Mouse (Mus musculus) layer of hippocampus, adult 8-10 months (tissue): ENCODE data around the gene Zbtb9. TPM values are rescaled to one million over a fixed set of nuclear protein-coding genes. Genes with fewer than 3 reads are reported as not detected.

Source experiments
- DNase-seq, 2 experiments: peaks; one replicate each; pipeline ENCODE4 v3.0.0; 2022; ENCODE audit warnings: low spot score in 2 of 2
- microRNA-seq, 2 experiments: library from miRNA; unstranded; fragments of <30 nt; microRNA quantifications; one replicate each; pipeline ENCODE4 v1.2.0; 2022
- total RNA-seq, 4 experiments: library from RNA; stranded (reverse); gene quantifications; 2 replicates each; pipeline ENCODE4 v1.2.4; 2022

Zbtb9 gene
- total RNA-seq, 4 experiments from 2014 or later: 12.2 to 14.7 (median 13.7) TPM

GRCm38 (mm10) chr17:27040304-27041045 is 67.5 kb downstream of the Zbtb9 start:
- no peak for DNase-seq

- DNase-seq: no peak
Measured at GRCm38 (mm10) chr17:27041046-27041786, 68.2 kb downstream of the Zbtb9 start.

DNA sequence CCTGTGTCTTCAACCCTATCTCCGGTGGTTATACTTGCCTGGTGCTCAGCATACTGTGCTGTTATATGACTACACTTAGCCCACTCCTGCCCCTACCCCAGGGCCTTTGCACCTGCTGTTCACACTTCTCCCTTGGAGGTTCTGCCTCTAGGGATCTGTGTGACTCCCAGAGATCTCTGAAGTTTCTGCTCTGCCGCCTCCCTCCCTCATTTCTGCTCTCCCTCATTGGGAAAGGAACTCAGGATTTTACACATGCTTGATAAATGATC is 68.8 kb downstream of the Zbtb9 start:
- no peak for DNase-seq

- DNase-seq: no peak
Measured at GRCm38 (mm10) chr17:27042840-27043239, 69.9 kb downstream of the Zbtb9 start.

DNA sequence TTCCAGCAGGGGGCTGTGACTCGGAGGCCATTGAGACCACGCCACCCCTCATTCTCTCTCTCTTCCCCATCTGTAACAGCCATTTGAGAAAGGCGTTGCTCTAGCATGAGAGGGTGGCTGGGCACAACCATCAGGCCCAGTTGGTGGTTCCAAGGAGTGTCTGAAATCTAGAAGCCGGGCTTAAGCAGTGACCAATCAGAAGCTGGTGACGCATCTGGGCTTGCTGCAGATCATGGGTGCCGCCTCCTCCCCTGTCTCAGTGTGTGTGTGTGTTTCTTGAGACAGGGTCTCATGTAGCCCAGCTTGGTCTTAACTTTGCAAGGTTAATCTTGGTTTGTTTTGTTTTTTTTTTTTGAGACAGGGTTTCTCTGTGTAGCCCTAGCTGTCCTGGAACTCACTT is 72.2 kb downstream of the Zbtb9 start:
- DNase-seq: no peak

GRCm38 (mm10) chr17:27047762-27048444 is 74.9 kb downstream of the Zbtb9 start:
- no peak for DNase-seq

DNA sequence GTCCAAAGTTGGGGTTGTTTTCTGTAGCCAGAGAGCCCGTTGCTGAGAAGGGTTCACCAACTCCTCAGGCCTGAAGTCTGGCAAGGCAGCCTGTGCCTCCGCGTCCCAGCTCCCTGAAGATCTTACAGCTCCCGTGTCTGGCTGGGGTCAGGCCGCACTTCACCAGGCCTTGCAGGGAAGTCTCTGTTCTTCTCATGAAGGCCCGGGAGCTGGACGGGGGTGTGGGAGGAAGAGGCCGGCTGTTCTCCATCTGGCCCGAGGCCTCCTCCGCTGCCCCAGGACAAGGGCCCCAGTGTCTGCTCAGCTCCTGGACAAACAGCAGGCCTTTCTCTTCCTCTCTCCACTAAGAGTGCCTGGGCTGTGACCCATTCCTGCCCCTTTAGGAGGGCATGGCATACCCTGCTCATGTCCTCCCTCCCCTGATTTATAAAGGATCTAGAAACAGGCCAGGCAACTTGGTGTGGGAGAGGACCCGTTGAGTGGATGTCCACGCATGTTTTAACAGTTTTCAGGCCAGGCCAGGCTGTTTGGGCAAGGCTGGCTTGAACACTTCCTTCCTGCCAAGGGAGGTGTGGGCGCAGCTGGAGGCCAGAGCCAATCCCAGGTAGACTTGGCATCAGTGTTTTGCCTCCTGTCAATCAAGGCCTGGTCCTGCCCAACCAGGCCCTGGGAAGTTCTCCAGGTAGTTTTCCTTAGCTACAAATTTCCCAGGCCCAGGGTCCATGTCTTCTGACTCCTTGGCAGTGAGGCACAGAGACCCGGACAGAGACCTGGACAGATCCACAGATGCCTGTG is 75.7 kb downstream of the Zbtb9 start:
- no peak for DNase-seq

DNA sequence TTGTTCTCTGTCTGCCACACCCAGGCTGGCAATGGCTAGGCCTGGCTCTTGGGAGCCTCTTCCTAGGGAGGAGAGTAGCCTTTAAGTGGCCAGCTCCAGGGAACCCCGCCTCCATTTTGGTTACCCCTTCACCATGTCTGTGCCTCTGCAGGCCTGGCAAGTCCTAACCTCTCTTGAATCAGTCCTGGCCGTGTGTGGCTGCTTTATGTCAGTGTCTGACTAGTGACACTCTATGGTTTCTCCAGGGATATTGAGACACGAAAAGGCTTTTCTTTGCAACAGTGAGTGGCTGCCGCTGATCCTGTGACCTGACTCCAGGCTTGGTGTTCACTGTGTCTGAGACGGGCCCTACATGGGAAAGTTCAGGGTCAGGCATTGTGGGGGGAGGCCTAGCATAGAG is 77.9 kb downstream of the Zbtb9 start:
- no peak for DNase-seq

GRCm38 (mm10) chr17:27051514-27051913 is 78.5 kb downstream of the Zbtb9 start:
- no peak for DNase-seq

- no peak for DNase-seq
Measured at GRCm38 (mm10) chr17:27056170-27056569, 83.2 kb downstream of the Zbtb9 start.

- DNase-seq: no peak
Measured at GRCm38 (mm10) chr17:27056812-27057516, 84.0 kb downstream of the Zbtb9 start, which contains the start of gene Itpr3. Gene Itpr3, plus strand, starts transcription at chr17:27057304.

DNA sequence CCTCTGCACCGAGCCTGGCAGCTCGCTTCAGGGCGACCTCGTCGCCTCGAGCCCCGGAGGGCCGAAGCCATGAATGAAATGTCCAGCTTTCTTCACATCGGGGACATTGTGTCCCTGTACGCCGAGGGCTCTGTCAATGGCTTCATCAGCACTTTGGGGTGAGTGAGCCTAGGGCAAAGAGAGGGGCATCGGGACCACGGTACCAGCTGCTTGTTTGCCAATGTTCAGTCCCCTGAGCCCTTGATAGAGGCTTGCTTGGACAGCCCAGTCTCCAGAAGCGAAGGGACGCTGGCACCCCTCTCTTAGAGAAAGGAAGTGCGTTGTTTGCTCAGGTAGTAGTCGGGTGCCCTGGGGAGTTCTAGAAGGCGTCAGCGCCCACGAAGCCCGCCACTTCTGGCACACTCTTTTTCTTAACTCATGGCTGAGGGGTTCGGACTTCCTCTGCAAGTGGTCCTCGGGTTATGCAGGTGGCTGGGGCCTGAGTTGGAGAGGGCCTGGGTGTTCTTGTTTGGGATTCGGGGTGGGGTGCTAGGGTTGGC is 84.6 kb downstream of the Zbtb9 start:
- no peak for DNase-seq

Small RNA genes within 50 kb of the gene (microRNA-seq; reads per million reads assigned to microRNA genes)
- gene Mir3083 (24.3 to 36.7 reads per million in 2 experiments), gene Mir6968 (3.8 to 6.3 reads per million in 2 experiments)

Other genes starting within 250 kb of the Zbtb9 start
- gene Bnip1, start 192.1 kb upstream of the Zbtb9 start, total RNA-seq: 10 to 100 TPM; 32.7 to 35.3 (median 33.6) TPM
- not detected for gene Nkx2-5, start 128.2 kb upstream of the Zbtb9 start, total RNA-seq
- 1 to 10 TPM; 2.5 to 7.4 (median 4.2) TPM for gene Kifc5b, start 56.1 kb upstream of the Zbtb9 start, total RNA-seq
- gene Phf1, start 40.1 kb upstream of the Zbtb9 start, total RNA-seq: 10 to 100 TPM; 37.0 to 40.3 (median 37.5) TPM
- gene Cuta, start 33.6 kb upstream of the Zbtb9 start, total RNA-seq: 10 to 100 TPM; 90.0 to 96.1 (median 92.0) TPM
- gene Syngap1, start 31.9 kb upstream of the Zbtb9 start, total RNA-seq: 100 to 1,000 TPM; 353 to 466 (median 403) TPM
- gene Bak1, start 55.8 kb downstream of the Zbtb9 start, total RNA-seq: 10 to 100 TPM; 11.6 to 15.9 (median 13.7) TPM
- 1 to 10 TPM; 3.0 to 4.8 (median 3.7) TPM for gene Itpr3, start 84.1 kb downstream of the Zbtb9 start, total RNA-seq
- gene Uqcc2, start 160.7 kb downstream of the Zbtb9 start, total RNA-seq: 100 to 1,000 TPM; 185 to 220 (median 203) TPM
- 1 to 10 TPM in 2 of 4 experiments, under 1 TPM in 2; 0.27 to 3.7 (median 2.0) TPM for gene Ip6k3, start 194.6 kb downstream of the Zbtb9 start, total RNA-seq
- gene Lemd2, start 231.3 kb downstream of the Zbtb9 start, total RNA-seq: 10 to 100 TPM; 41.9 to 48.4 (median 43.0) TPM